Mouse (Mus musculus) lung, postnatal 0 days (tissue): ENCODE measurements around the gene Epha8. TPM values are rescaled to one million over a fixed set of nuclear protein-coding genes. Genes with fewer than 3 reads are reported as not detected.

Experiments
- ATAC-seq: fragments of 200-750 bp; cut with Nextera tagmentation; 2 replicates; pipeline ENCODE4 v1.8.0; 2017; ENCODE audit warnings: moderate library complexity
- DNase-seq: peaks from one replicate; pipeline ENCODE4 v3.0.0-alpha.2; 2016; ENCODE audit warnings: low spot score
- H3K27ac ChIP-seq: fragments of 300-500 bp; sonication (generic); 2 replicates; pipeline ENCODE4 v1.5.1; 2014; ENCODE audit warnings: antibody characterized with exemption, mild to moderate bottlenecking, low read length, mixed read lengths
- H3K27me3 ChIP-seq: fragments of 300-500 bp; sonication (generic); replicated peaks from 2 replicates; pipeline ENCODE4 v1.6.1; 2014; ENCODE audit warnings: low read length, mixed read lengths; ENCODE audit not compliant: insufficient read depth
- H3K36me3 ChIP-seq: fragments of 300-500 bp; sonication (generic); 2 replicates; pipeline ENCODE4 v1.6.1; 2014; ENCODE audit warnings: low read length, mixed read lengths; ENCODE audit not compliant: insufficient read depth
- H3K4me1 ChIP-seq: fragments of 300-500 bp; sonication (generic); 2 replicates; pipeline ENCODE4 v1.6.1; 2014; ENCODE audit warnings: antibody characterized with exemption, low read depth, low read length, mixed read lengths; ENCODE audit not compliant: insufficient read depth
- H3K4me2 ChIP-seq: fragments of 300-500 bp; sonication (generic); replicated peaks from 2 replicates; pipeline ENCODE4 v1.6.1; 2014; ENCODE audit warnings: low read depth, mild to moderate bottlenecking, low read length, moderate library complexity, mixed read lengths
- H3K4me3 ChIP-seq: fragments of 300-500 bp; sonication (generic); 2 replicates; pipeline ENCODE4 v1.5.1; 2014; ENCODE audit warnings: low read depth, low read length
- H3K9ac ChIP-seq: fragments of 300-500 bp; sonication (generic); replicated peaks from 2 replicates; pipeline ENCODE4 v1.6.1; 2014; ENCODE audit warnings: low read depth, mild to moderate bottlenecking
- H3K9me3 ChIP-seq: fragments of 300-500 bp; sonication (generic); 2 replicates; pipeline ENCODE4 v1.6.1; 2016; ENCODE audit warnings: low read length, mixed read lengths
- CTCF ChIP-seq: IDR thresholded peaks from 2 replicates; pipeline ENCODE4 v1.5.1; 2016; ENCODE audit warnings: antibody characterized with exemption, mild to moderate bottlenecking
- EP300 ChIP-seq: IDR thresholded peaks from 2 replicates; pipeline ENCODE4 v1.6.1; 2016; ENCODE audit warnings: antibody characterized with exemption, mild to moderate bottlenecking, control low read depth
- WGBS: fragments of 180-500 bp; shearing (Covaris S2); extraction: QIAGEN DNeasy Blood & Tissue Kit; methylation state at CpG from one replicate; pipeline ENCODE4 v1.1.7; 2014; 5-methylcytosine and 5-hydroxymethylcytosine counted together
- polyA plus RNA-seq: library from polyadenylated mRNA; unstranded; fragments of >200 nt; fragmentation: Nextera tagmentation; extraction: Ambion mirVana; gene quantifications from 2 replicates; pipeline ENCODE4 v1.2.1, GENCODE M21; 2015

Epha8 gene
- polyA plus RNA-seq, 1 experiment from 2014 or later = 0.04 TPM

- DNase-seq = peak; percentile 39
- H3K4me2 ChIP-seq = no peak overlapping the region
- H3K9ac ChIP-seq = no peak overlapping the region
- no peak overlapping the region for H3K27ac ChIP-seq
- 17% methylated on average over 4 of the region's 4 CpGs for WGBS
- peak; percentile 61 for ATAC-seq
- TF ChIP-seq CTCF (no peak), EP300 (no peak)
- no peak overlapping the region for H3K4me3 ChIP-seq
- no peaks in the 10 kb centered on the region for H3K4me1 ChIP-seq
- no peaks in the 10 kb centered on the region for H3K9me3 ChIP-seq
- peaks cover 19% of the 10 kb centered on the region; the same call in 1 of the 2 replicates for H3K27me3 ChIP-seq
- H3K36me3 ChIP-seq = no peaks in the 10 kb centered on the region
Measured at GRCm38 (mm10) chr4:136961642-136962285, 5.1 kb upstream of the Epha8 start.

DNA sequence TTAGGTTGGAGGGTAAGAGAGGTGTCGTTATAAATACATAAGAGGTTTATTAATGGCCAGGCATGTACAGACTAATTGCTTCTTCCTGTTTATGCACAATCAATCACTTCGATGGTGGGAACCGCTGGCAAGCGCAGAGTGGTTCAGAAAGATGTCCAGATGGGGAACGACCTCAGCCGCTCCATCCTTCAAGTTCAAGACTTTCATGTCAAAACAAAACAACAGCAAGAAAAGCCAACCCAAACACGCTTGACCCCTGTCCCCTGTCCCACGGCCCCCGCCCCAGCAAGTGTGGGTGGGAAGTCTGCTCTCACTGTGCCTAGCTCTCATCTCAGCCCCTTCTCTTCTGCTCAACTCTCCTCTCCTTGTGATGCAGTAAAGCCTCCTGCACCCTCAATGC, 4.0 kb upstream of the Epha8 start:
- no peak for DNase-seq
- no peak overlapping the region for H3K9ac ChIP-seq
- no peaks in the 10 kb centered on the region for H3K9me3 ChIP-seq
- no peak overlapping the region for H3K4me2 ChIP-seq
- no peaks in the 10 kb centered on the region for H3K4me1 ChIP-seq
- H3K4me3 ChIP-seq = no peak overlapping the region
- H3K36me3 ChIP-seq = no peaks in the 10 kb centered on the region
- H3K27me3 ChIP-seq = peaks cover 25% of the 10 kb centered on the region
- TF ChIP-seq EP300 (no peak), CTCF (no peak)
- no peak overlapping the region for H3K27ac ChIP-seq
- ATAC-seq = no peak
- 31% methylated on average over 9 of the region's 9 CpGs for WGBS

DNA sequence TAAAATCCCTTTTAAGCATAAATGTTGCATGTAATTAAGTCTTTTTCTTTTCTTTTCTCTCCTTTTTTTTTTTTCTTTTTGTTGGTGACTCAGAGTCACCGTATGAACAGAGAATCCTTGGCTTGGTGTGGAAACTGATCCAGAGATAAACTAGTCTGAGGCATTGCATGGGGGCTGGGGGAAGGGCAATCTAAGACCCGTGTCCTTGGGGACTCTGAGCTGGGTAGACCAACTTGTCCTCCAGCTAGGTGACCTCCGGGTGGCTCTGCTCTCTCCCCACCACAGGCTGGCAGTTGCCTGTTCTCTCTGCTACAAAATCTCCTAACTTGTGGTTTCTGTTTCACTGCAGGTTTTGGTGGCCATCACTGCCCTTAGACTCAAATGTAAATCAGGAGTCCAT, 3.5 kb upstream of the Epha8 start:
- Histone ChIP-seq H3K36me3 (no peaks in the 10 kb centered on the region), H3K4me2 (no peak overlapping the region), H3K9ac (no peak overlapping the region), H3K9me3 (no peaks in the 10 kb centered on the region), H3K4me3 (no peak overlapping the region), H3K27me3 (peaks cover 30% of the 10 kb centered on the region), H3K4me1 (no peaks in the 10 kb centered on the region), H3K27ac (no peak overlapping the region)
- TF ChIP-seq EP300 (no peak), CTCF (no peak)
- DNase-seq (no peak), ATAC-seq (no peak)
- WGBS = 25% methylated on average over 3 of the region's 3 CpGs

DNA sequence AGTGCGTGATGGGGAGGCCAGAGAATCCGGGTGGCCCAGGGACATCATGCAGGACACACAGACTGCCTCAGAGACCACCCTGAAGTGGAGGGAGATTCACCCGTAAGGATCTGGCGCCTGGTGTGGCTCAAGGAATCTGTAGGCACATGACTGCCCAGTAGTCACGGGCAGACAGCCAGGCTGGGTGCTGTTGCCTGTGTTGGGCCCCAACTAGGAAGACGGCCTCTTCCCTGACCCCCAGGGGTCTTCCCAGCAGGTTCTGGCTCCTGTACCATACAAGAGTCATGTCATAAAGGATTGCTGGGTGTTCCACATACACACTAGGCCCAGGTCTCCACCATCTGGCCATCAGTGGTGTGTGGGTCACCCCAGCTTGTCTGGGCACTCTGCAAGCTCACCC, 2.1 kb downstream of the Epha8 start:
- Histone ChIP-seq H3K4me2 (no peak overlapping the region), H3K27me3 (peaks cover 32% of the 10 kb centered on the region), H3K9me3 (no peaks in the 10 kb centered on the region), H3K9ac (no peak overlapping the region), H3K4me3 (no peak overlapping the region), H3K36me3 (no peaks in the 10 kb centered on the region), H3K27ac (no peak overlapping the region), H3K4me1 (no peaks in the 10 kb centered on the region)
- ATAC-seq (no peak), DNase-seq (no peak)
- TF ChIP-seq CTCF (no peak), EP300 (no peak)
- 59% methylated on average over 6 of the region's 6 CpGs for WGBS

DNA sequence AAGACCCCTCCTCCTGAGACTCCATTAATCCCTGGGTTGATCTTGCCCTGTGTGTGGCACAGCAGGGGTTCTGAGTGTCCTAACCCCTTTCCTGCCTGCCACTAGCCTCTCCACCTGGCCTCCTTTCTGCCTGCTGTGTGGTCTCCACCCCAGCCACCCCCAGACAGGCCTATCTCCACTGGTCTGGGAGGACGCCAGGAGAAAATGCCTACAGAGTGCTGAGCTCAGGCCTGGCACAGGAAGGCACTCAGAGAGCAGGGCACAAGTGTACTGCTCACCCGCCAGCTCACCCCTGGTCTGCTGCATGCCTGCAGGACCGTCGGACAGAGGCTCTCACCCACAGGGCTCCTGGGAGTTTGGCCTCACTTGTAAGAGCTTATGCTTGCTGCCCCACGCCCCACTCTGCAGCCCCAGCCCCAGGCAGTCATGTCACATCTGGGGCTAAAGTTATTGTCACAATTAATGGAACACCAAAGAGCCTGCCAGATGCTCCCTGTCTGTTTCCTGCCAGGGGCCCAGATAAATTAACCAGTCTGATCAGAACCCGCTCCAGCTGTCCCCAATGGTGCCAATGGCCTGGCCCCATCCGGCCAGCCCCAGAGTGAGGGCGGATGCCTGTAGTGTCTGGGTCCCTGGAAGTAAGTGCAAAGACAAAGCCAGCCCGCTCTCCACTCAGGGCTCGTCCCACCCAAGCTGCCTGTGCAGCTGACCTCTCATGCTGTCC, 7.2 kb downstream of the Epha8 start:
- H3K4me2 ChIP-seq = no peak overlapping the region
- H3K36me3 ChIP-seq = no peaks in the 10 kb centered on the region
- WGBS = 36% methylated on average over 10 of the region's 10 CpGs
- no peaks in the 10 kb centered on the region for H3K9me3 ChIP-seq
- H3K27ac ChIP-seq = no peak overlapping the region
- TF ChIP-seq CTCF = no peak
- no peak for TF ChIP-seq EP300
- no peak overlapping the region for H3K9ac ChIP-seq
- 0 out of 2 replicates have a peak, but pooled peaks cover 3% of the 10 kb centered on the region for H3K27me3 ChIP-seq
- DNase-seq (no peak), ATAC-seq (no peak; the same call in 1 of the 2 replicates)
- no peak overlapping the region for H3K4me3 ChIP-seq
- no peaks in the 10 kb centered on the region for H3K4me1 ChIP-seq

GRCm38 (mm10) chr4:136945397-136945796, 11.2 kb downstream of the Epha8 start:
- H3K9me3 ChIP-seq = no peaks in the 10 kb centered on the region
- TF ChIP-seq EP300 = no peak
- TF ChIP-seq CTCF = no peak
- H3K4me3 ChIP-seq = no peak overlapping the region
- 0 out of 2 replicates have a peak, but pooled peaks cover 5% of the 10 kb centered on the region for H3K27me3 ChIP-seq
- no peaks in the 10 kb centered on the region for H3K36me3 ChIP-seq
- H3K27ac ChIP-seq = no peak overlapping the region
- no peak overlapping the region for H3K9ac ChIP-seq
- 61% methylated on average over 17 of the region's 17 CpGs for WGBS
- no peak for DNase-seq
- no peak overlapping the region for H3K4me2 ChIP-seq
- H3K4me1 ChIP-seq = no peaks in the 10 kb centered on the region
- ATAC-seq = no peak
